Mouse (Mus musculus): ENCODE data around the gene Sptlc3.

DNA sequence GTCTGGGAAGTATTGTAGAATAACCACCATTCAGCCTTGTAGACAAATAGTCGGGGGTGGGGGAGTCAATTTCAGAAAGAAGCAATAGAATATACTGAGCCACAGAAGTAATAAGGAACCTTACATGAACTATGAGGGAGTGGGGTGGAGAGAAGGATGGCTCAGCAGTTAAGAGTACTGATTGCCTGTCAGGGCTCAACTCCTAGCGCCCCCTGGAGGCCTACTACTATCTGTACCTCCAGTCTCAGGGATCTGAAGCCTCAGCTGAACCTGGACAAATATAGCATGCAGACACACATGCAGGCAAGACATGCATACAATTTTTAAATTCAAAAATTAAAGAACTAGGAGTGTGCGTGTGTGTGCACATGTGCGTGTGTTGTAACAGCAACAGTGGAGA, 96.2 kb downstream of the Sptlc3 start:
- TF ChIP-seq CTCF (IDR thresholded peaks at IDR 0.05; ENCODE audit: low read depth, low read length) (no peak; the same call in none of the 2 replicates), POLR2A (IDR thresholded peaks at IDR 0.05; ENCODE audit: borderline replicate concordance, low read depth, low read length) (no peak)

Measured in bone marrow macrophage, adult 2 months (primary cell).